Mouse (Mus musculus) thymus, postnatal 10 days (tissue): ENCODE data around the gene Sh3kbp1.
A peak's percentile ranks its signal among the peaks of the same experiment; 100 is the strongest.

Experiments
- DNase-seq, 2 experiments: peaks; one replicate each; pipeline ENCODE4 v3.0.0; 2021; ENCODE audit warnings: low spot score in 2 of 2

The Sh3kbp1 gene

GRCm38 (mm10) chrX:159912061-159912460 is 285.0 kb downstream of the Sh3kbp1 start:
- DNase-seq, result no peak

GRCm38 (mm10) chrX:159913489-159913888 is 286.4 kb downstream of the Sh3kbp1 start:
- DNase-seq, result no peak

- DNase-seq, result no peak
These were observed 288.1 kb downstream of the Sh3kbp1 start for GRCm38 (mm10) chrX:159915125-159915524.

GRCm38 (mm10) chrX:159924759-159925158 is 297.7 kb downstream of the Sh3kbp1 start:
- no peak for DNase-seq

GRCm38 (mm10) chrX:159928165-159928564 is 301.1 kb downstream of the Sh3kbp1 start:
- DNase-seq, result no peak

GRCm38 (mm10) chrX:159928834-159929233 is 301.8 kb downstream of the Sh3kbp1 start:
- DNase-seq, result no peak

- no peak for DNase-seq
These were observed 305.0 kb downstream of the Sh3kbp1 start for GRCm38 (mm10) chrX:159932027-159932426.

GRCm38 (mm10) chrX:159942569-159942968 is 315.5 kb downstream of the Sh3kbp1 start:
- no peak for DNase-seq

GRCm38 (mm10) chrX:159943586-159943985 is 316.5 kb downstream of the Sh3kbp1 start:
- no peak for DNase-seq

- DNase-seq, result no peak
These were observed 326.7 kb downstream of the Sh3kbp1 start for GRCm38 (mm10) chrX:159953546-159954429.

- no peak for DNase-seq
These were observed 327.3 kb downstream of the Sh3kbp1 start for GRCm38 (mm10) chrX:159954430-159954779.

GRCm38 (mm10) chrX:159955433-159955832 is 328.4 kb downstream of the Sh3kbp1 start:
- no peak for DNase-seq

- no peak for DNase-seq
These were observed 334.3 kb downstream of the Sh3kbp1 start for GRCm38 (mm10) chrX:159961385-159961784.

- peak; percentile 8 to 35 for DNase-seq
These were observed 336.2 kb downstream of the Sh3kbp1 start for GRCm38 (mm10) chrX:159963273-159963672.

- no peak for DNase-seq
These were observed 336.9 kb downstream of the Sh3kbp1 start for GRCm38 (mm10) chrX:159963925-159964324.

- no peak for DNase-seq
These were observed 342.0 kb downstream of the Sh3kbp1 start for GRCm38 (mm10) chrX:159969025-159969424.

- DNase-seq, result no peak
These were observed 344.2 kb downstream of the Sh3kbp1 start for GRCm38 (mm10) chrX:159971091-159971779.

GRCm38 (mm10) chrX:159973730-159974129 is 346.7 kb downstream of the Sh3kbp1 start:
- peak in 1 of 2 experiments; percentile 11 for DNase-seq

- DNase-seq, result no peak
These were observed 349.2 kb downstream of the Sh3kbp1 start for GRCm38 (mm10) chrX:159976243-159976642.

- DNase-seq, result peak; percentile 33 to 69
These were observed 361.2 kb downstream of the Sh3kbp1 start, which contains the start of gene Map3k15 for GRCm38 (mm10) chrX:159988002-159988960. Gene Map3k15 (plus strand): TSS chrX:159988433.

- no peak for DNase-seq
These were observed 368.7 kb downstream of the Sh3kbp1 start for GRCm38 (mm10) chrX:159995808-159996207.
